Mouse (Mus musculus) layer of hippocampus, adult 11-12 months (tissue): ENCODE results near the gene Fbxl18.

Experiments
- DNase-seq: peaks from one replicate; pipeline ENCODE4 v3.0.0; 2022; ENCODE audit warnings: low spot score

The Fbxl18 gene

GRCm38 (mm10) chr5:142823096-142824062 lies 71.8 kb downstream of the Fbxl18 start:
- peak; percentile 69 for DNase-seq

GRCm38 (mm10) chr5:142822286-142823095 lies 72.7 kb downstream of the Fbxl18 start:
- peak; percentile 22 for DNase-seq

GRCm38 (mm10) chr5:142821974-142822285 lies 73.3 kb downstream of the Fbxl18 start:
- no peak for DNase-seq

GRCm38 (mm10) chr5:142821266-142821973 lies 73.8 kb downstream of the Fbxl18 start:
- DNase-seq: peak; percentile 82

- DNase-seq: peak; percentile 77
Measured at GRCm38 (mm10) chr5:142820276-142821265, 74.7 kb downstream of the Fbxl18 start.

GRCm38 (mm10) chr5:142819385-142820275 lies 75.6 kb downstream of the Fbxl18 start:
- DNase-seq: peak; percentile 82

GRCm38 (mm10) chr5:142818435-142819360 lies 76.5 kb downstream of the Fbxl18 start:
- peak; percentile 67 for DNase-seq

GRCm38 (mm10) chr5:142817524-142818434 lies 77.4 kb downstream of the Fbxl18 start, which contains the start of gene Tnrc18:
Gene Tnrc18, minus strand, starts transcription at chr5:142817662.
- DNase-seq: peak; percentile 100
